Mouse (Mus musculus): Measurements from ENCODE around the gene Tas2r121.
"Not testable (repeated sequence)": the region's sequence is repeated elsewhere in the genome, so short reads cannot be mapped to it uniquely, and the experiment has no call there.

Gene Tas2r121

GRCm38 (mm10) chr6:132700907-132701306 is at the start of gene Tas2r121:
Tas2r121 (minus strand) TSS chr6:132701007.
- no peak for DNase-seq

GRCm38 (mm10) chr6:132750206-132750605 is 49.4 kb upstream of the Tas2r121 start:
- DNase-seq: no peak

GRCm38 (mm10) chr6:132737935-132738334 is 37.1 kb upstream of the Tas2r121 start, which contains the start of gene Tas2r115:
Tas2r115 (minus strand) TSS chr6:132738035.
- no peak for DNase-seq

GRCm38 (mm10) chr6:132711828-132712227 is 11.0 kb upstream of the Tas2r121 start, which contains the start of gene Tas2r122:
Tas2r122 (minus strand) TSS chr6:132711928.
- no peak for DNase-seq

- DNase-seq: not testable (repeated sequence)
Observed at GRCm38 (mm10) chr6:132691596-132691995, 9.2 kb downstream of the Tas2r121 start.

- no peak for DNase-seq
Observed at GRCm38 (mm10) chr6:132656653-132657052, 44.2 kb downstream of the Tas2r121 start, which contains the start of gene Tas2r120. Tas2r120 (plus strand) TSS chr6:132656953.

GRCm38 (mm10) chr6:132651426-132651825 is 49.4 kb downstream of the Tas2r121 start, which contains the start of gene A630073D07Rik:
A630073D07Rik (minus strand) TSS chr6:132651526.
- no peak for DNase-seq

Data from right cerebral cortex, postnatal 25 days (tissue).